Mouse (Mus musculus) heart, adult 11 months (tissue): ENCODE data around the gene Hpn.

Source experiments
- DNase-seq: peaks from one replicate; pipeline ENCODE4 v3.0.0; 2022

Hpn gene

GRCm38 (mm10) chr7:31140302-31140701, 25.2 kb upstream of the Hpn start:
- DNase-seq = peak; percentile 76

GRCm38 (mm10) chr7:31139765-31140164, 24.7 kb upstream of the Hpn start:
- peak; percentile 94 for DNase-seq

GRCm38 (mm10) chr7:31135717-31136116, 20.6 kb upstream of the Hpn start:
- no peak for DNase-seq

- DNase-seq = no peak
Observed at GRCm38 (mm10) chr7:31131866-31132265, 16.8 kb upstream of the Hpn start.

- no peak for DNase-seq
Observed at GRCm38 (mm10) chr7:31130841-31131240, 15.8 kb upstream of the Hpn start.

GRCm38 (mm10) chr7:31130197-31130596, 15.1 kb upstream of the Hpn start:
- no peak for DNase-seq

- no peak for DNase-seq
Observed at GRCm38 (mm10) chr7:31128157-31128705, 13.1 kb upstream of the Hpn start.

- DNase-seq = peak; percentile 98
Observed at GRCm38 (mm10) chr7:31126851-31127724, 12.0 kb upstream of the Hpn start, which contains the start of gene Scn1b. Gene Scn1b (minus strand): TSS chr7:31127003.

GRCm38 (mm10) chr7:31126211-31126751, 11.2 kb upstream of the Hpn start:
- DNase-seq = peak; percentile 94

GRCm38 (mm10) chr7:31125116-31125515, 10.0 kb upstream of the Hpn start:
- DNase-seq = no peak

GRCm38 (mm10) chr7:31124381-31124780, 9.3 kb upstream of the Hpn start:
- DNase-seq = no peak

GRCm38 (mm10) chr7:31123697-31124096, 8.6 kb upstream of the Hpn start:
- no peak for DNase-seq

- DNase-seq = no peak
Observed at GRCm38 (mm10) chr7:31122641-31123631, 7.8 kb upstream of the Hpn start.

- DNase-seq = no peak
Observed at GRCm38 (mm10) chr7:31119556-31119955, 4.5 kb upstream of the Hpn start.

- peak; percentile 96 for DNase-seq
Observed at GRCm38 (mm10) chr7:31118486-31118885, 3.4 kb upstream of the Hpn start.

- DNase-seq = no peak
Observed at GRCm38 (mm10) chr7:31117465-31117864, 2.4 kb upstream of the Hpn start.

- DNase-seq = no peak
Observed at GRCm38 (mm10) chr7:31116721-31117145, 1.6 kb upstream of the Hpn start.

- DNase-seq = peak; percentile 99
Observed at GRCm38 (mm10) chr7:31115587-31116043, 525 bp upstream of the Hpn start.

GRCm38 (mm10) chr7:31114646-31115045, 444 bp downstream of the Hpn start:
- no peak for DNase-seq

- no peak for DNase-seq
Observed at GRCm38 (mm10) chr7:31113800-31114199, 1.3 kb downstream of the Hpn start.

- no peak for DNase-seq
Observed at GRCm38 (mm10) chr7:31112036-31112435, 3.1 kb downstream of the Hpn start.

GRCm38 (mm10) chr7:31110861-31111385, 4.2 kb downstream of the Hpn start:
- peak; percentile 90 for DNase-seq
